Mouse (Mus musculus): ENCODE results near the gene Trmt10a. TPM values are rescaled to one million over a fixed set of nuclear protein-coding genes. Genes with fewer than 3 reads are reported as not detected.

Trmt10a gene
- total RNA-seq, 2 experiments from 2014 or later: 6.6 to 12.5 TPM

- no peak for DNase-seq (ENCODE audit: low spot score in 2 of 2)
Observed at GRCm38 (mm10) chr3:138197093-138197492, 53.8 kb downstream of the Trmt10a start.

- no peak for DNase-seq (ENCODE audit: low spot score in 2 of 2)
Observed at GRCm38 (mm10) chr3:138197556-138197955, 54.3 kb downstream of the Trmt10a start.

- DNase-seq (ENCODE audit: low spot score in 2 of 2): peak; percentile 66 to 79
Observed at GRCm38 (mm10) chr3:138197973-138198721, 54.9 kb downstream of the Trmt10a start.

GRCm38 (mm10) chr3:138198722-138199068 lies 55.4 kb downstream of the Trmt10a start:
- DNase-seq (ENCODE audit: low spot score in 2 of 2): no peak

- no peak for DNase-seq (ENCODE audit: low spot score in 2 of 2)
Observed at GRCm38 (mm10) chr3:138208821-138209220, 65.6 kb downstream of the Trmt10a start.

Other genes with a start within 250 kb of the Trmt10a start
- gene Lamtor3, start 224.9 kb upstream of the Trmt10a start, total RNA-seq (2021): 10 to 100 TPM; 63.6 to 68.8 TPM
- gene Dapp1, start 161.9 kb upstream of the Trmt10a start, total RNA-seq (2021): 10 to 100 TPM; 11.6 to 13.8 TPM
- 1 to 10 TPM; 1.7 to 2.9 TPM for gene 1110002E22Rik, start 78.4 kb upstream of the Trmt10a start, total RNA-seq (2021)
- under 1 TPM in 1 of 2 experiments, not detected in 1; 0.17 TPM for gene Gm5105, start 76.1 kb upstream of the Trmt10a start, total RNA-seq (2021)
- 10 to 100 TPM; 11.7 to 21.3 TPM for gene Mttp, start 1.5 kb downstream of the Trmt10a start, total RNA-seq (2021)
- gene 4930579F01Rik, start 50.4 kb downstream of the Trmt10a start, total RNA-seq (2021): not detected
- gene Adh7, start 74.3 kb downstream of the Trmt10a start, total RNA-seq (2021): 10 to 100 TPM; 22.2 to 29.2 TPM
- 1,000 to 10,000 TPM; 4,514 to 5,007 TPM for gene Adh1, start 117.5 kb downstream of the Trmt10a start, total RNA-seq (2021)
- not detected for gene Adh6a, start 169.8 kb downstream of the Trmt10a start, total RNA-seq (2021)
- gene Adh6b, start 198.3 kb downstream of the Trmt10a start, total RNA-seq (2021): under 1 TPM; 0.48 to 0.73 TPM